Mouse (Mus musculus): ENCODE measurements around the gene C2cd2.
A peak's percentile ranks its signal among the peaks of the same experiment; 100 is the strongest.

Gene C2cd2

DNA sequence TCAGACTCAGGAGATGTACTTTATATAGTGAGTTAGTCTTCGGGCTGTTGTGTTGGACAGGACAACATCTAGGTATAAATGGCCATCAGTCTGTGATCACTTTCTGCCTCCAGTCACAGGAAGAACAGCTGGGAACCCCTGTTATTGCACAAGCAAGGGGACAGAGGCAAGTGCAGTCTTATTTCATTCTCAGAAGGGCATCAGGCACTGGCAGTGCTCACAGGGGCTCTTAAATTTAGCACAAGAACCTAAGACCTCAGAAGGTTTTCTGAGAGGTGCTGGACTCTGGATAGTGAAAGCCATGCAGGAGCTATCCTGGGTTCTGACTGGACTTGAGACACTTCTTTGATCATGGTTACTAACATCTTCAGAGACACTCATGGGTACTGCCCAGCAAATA, 78.7 kb downstream of the C2cd2 start:
- DNase-seq (ENCODE audit: low read depth, low spot score): no peak

DNA sequence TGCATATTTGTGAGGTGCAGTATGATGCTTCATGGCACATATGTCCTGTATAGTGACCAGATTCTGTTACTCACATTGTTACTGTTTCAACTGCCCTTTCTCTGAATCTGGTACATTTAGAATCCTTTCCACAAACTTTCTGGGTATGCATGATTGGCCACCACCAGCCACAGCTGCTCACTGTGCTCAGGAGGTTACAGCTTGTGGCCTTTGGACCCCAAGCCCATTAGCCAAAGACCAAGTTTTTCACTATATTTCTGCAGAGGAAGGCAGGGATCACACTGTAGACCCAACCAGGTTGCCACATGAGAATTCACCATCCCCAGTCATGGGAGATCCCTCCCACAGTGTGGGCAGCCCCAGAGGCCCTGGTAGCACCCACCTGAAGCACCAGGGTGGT, 79.5 kb downstream of the C2cd2 start:
- no peak for DNase-seq (ENCODE audit: low read depth, low spot score)

DNA sequence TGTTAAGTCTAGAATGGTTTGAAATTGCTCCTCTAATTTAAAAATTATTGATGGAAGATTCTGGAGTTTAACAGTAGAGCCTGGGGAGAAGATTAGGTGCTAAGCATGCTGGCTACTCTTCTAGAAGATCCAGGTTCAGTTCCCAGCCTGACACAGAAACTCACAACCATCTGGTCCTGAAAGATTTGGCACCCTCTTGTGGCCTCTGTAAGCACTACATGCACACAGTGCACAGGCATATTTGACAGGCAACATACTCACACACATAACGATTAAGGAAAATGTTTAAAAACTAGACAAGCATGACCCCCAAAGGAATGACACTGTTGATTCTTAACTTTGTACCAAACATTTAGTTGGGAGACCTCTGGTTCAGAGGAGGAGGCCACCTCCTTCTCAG, 83.3 kb downstream of the C2cd2 start:
- peak; percentile 76 for DNase-seq (ENCODE audit: low read depth, low spot score)

DNA sequence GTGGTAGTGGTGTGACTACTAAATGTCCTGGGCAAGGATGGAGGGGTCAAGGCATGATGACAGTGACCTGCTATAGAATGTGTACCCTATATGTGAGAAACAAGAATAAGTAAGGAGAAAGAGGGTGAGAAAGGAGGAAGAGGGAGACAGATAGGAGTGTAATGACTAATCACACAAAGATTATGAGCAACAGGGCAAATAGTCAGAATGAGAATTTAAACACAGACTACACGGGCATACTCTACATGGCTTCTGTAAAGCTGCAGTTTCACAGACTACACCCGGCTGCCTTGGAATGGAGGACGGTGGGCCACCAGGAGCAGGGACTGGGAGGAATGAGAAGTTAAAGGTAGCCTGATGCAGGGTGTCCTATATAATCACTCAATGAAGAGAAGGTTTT, 84.9 kb downstream of the C2cd2 start:
- no peak for DNase-seq (ENCODE audit: low read depth, low spot score)

DNA sequence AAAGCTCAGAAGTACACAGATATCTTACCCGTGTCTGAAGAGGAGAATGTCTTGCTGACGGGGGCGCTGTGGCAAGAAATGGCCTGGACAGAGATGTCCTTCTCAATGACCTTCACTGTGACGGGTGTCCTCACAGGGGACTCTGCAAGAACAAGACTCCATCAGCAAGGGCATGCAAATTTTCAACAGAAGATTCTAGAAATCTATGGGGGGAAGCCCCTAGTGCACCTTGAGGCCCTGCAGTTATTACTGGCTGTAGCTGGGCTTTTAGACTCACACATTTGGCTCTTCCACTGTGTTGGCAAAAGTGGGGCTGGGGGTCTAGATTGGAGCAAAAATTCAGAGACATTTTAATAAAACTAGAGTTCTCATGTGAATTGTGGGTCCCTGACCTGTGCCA, 87.3 kb downstream of the C2cd2 start:
- no peak for DNase-seq (ENCODE audit: low read depth, low spot score)

DNA sequence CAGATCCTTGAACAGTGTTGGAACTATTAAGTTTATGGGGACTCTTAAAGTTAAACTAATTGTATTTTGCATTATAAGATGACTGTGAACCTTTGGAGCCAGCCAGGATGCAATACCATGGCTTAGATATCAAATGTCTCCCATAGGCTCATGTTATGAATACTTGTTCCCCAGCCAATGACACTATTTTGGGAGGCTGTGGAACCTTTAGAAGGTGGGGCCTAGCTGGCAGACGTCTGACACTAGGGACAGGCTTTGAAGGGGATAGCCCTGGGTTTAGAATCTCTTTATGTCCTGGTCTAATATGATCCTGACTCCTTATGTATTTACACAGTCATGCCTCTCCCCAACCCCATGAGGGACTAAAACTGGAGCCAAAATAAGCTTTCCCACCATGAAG, 88.0 kb downstream of the C2cd2 start:
- DNase-seq (ENCODE audit: low read depth, low spot score): no peak

DNA sequence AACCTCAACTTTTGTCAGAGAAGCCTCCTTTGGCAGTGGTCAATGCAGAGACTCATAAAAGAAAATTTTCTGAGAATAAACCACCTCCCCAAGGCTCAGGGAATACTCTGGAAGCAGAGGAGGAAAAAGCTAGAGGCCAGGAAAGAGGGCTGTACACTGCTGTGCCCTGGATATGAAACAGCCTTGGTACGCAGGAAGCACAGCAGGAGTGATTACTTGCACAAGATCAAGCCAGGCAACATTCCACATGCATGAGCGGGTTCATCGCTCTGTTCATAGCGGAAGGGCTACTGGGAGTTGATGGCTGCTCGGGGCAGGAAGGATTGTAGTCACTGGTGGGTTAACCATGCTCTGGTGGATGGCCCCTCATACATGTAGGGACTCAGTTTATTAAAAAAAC, 89.7 kb downstream of the C2cd2 start:
- no peak for DNase-seq (ENCODE audit: low read depth, low spot score)

DNA sequence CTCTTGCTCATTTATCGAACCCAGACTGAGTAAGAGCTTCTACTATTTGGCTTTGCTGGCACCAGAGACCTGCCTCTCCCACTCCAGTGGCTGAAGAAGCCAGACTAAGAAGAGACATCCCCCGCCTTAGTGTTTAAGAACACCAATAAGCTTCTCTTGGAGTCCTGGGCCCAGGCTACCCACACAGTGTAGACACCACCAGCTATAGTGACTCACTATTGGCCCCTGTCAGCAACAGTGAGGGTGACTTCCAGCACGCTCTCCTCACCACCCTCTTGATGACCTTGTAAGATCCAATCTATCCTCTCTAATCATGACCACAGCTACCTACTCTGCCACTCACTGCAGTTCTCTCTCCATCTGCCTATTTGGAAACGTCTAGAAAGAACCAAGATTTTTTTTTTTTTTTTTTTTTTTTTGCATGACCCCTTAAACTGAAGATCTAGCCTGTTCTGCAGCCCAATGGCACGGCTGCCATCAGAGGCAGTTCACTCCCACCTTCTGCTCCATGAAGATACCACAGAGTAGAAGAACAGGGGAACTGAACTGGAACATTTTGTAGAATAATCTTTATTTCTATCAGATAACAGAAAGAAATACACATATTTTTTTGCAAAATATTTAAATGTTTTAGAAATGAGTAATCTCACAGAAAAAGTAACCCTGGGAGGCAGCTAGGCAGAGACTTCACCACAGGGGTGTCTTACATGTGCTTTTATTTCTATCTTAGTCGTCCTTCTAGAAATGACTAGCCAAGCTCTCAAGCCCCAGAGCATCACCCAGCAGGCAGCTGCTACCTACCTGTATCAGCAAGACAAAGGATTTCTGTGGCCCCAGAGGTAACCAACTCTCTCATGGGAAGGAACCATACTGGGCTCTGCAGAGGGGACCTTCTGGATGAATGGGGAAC, 93.0 kb downstream of the C2cd2 start:
- peak; percentile 42 for DNase-seq (ENCODE audit: low read depth, low spot score)

DNA sequence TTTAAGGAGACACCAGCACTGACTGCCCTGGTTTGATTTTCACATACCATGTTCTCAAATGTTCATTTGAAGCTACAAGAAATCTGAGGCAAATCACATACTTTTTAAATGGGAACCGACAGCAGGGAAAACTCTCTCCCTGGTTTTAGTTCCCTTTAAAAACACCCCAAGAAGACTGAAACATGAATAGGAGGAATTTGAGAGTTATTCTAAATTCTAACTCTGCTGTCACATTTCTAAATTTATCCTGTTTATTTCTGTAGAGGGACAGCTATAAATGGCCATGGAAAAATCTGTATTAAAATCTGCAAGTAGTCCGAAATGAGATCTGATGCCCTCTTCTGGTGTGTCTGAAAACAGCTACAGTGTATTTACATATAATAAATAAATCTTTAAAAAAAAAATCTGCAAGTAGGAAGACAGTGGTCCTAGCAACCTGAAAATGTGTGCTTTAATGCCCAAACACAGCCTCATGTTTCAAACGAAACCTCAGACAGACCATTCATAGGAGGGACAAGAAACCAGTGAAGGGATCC, 98.4 kb downstream of the C2cd2 start:
- DNase-seq (ENCODE audit: low read depth, low spot score): no peak

DNA sequence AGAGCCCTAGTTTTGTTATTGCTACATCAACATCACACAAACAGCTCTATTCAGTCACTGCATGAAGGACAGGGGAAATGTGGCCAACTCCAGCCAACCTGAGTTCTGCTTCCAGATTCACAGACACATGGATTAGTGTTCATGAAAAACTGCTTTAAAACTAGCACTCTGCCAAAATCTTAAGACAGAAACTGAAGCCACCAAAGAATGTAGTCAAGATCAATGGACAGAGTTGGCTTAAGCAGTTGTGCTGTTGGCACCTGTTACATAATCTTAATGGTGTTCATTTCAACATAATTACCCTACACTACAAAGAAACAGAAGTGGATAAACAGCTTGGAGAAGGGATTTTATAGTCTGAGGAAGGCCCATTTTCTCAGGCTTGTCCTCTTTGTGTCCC, 106.3 kb downstream of the C2cd2 start:
- no peak for DNase-seq (ENCODE audit: low read depth, low spot score)

DNA sequence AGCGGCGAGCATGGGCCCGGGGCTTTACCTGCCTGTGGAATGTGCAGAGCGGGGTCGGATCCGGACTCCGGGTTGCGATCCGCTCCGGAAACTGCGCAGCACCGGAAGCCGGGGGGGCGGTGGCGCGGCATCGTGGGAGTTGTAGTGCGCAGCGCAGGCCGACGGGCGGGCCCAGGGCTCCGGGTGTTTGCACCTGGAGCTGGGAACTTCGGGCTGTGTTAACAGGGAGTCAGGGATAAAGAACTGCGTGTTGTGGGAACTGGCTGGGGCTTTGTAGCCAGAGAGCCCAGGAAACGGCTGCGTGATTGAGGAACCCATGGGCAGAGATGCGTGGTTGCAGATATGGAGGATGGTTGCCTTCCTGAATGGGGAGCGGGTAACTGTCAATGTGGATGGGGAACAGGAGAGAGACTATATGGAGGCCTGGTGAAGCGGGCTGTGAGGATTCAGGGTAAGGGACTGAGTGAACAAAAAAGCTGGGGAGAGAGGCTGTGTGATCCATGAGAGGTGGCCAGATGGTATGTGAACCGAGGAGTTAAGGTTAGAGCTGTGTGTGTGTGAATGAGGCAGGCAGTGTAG, 110.6 kb downstream of the C2cd2 start, which contains the start of gene Prdm15:
Prdm15 (minus strand) TSS at position 110 of the 579 bp plus-strand sequence.
- DNase-seq (ENCODE audit: low read depth, low spot score): peak; percentile 91

DNA sequence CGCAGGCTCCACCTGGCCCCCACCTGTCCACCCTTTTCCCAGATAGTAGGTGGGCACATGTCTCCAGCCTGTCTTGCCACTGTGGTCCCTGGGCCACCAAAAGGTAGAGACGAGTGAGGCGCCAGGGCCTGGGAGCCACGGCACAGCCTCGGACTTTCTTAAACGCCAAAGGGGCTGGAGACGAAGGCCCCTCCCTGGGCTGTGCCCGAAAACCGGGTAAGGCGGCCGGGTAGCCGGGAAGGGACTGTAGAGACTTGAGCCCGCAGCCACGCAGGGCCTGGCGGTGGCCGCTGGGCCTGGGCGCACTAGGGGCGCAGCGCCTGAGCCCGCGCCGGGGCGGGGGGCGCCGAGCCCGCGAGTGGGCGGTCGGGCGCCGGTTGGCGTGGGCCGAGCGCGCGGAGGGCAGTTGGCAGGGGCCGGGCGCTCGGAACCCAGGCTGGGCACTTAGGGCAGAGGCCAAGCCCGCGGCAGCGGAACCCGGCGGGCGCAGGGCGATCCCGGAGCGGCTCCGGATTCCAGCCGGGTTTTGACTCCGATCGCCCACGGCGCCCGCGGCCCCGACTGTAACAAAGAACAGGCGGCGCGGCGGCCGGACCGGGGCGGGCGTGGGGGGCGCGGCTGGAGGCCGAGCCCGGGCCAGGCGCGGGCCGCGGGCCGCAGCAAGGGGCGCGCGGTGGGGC, 111.2 kb downstream of the C2cd2 start:
- peak; percentile 89 for DNase-seq (ENCODE audit: low read depth, low spot score)

DNA sequence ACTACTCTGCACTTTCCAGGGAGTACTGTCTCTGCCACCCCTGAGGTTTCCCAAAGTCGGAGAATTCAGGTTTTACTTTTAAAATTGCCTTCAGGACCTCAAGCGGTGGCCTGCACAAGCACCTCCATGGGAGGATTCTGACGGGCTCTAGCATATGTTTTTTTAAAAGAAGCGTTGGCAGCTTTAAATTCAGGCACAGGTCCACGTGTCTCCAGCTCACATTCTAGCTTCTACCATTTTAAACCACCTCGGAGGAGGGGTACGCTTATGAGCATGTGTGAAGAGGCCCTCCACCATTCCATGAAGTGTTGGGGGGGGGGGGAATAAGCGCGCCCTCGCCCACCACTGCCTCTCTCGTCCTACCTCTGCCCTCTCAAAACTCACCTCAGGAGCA, 111.7 kb downstream of the C2cd2 start:
- no peak for DNase-seq (ENCODE audit: low read depth, low spot score)

DNA sequence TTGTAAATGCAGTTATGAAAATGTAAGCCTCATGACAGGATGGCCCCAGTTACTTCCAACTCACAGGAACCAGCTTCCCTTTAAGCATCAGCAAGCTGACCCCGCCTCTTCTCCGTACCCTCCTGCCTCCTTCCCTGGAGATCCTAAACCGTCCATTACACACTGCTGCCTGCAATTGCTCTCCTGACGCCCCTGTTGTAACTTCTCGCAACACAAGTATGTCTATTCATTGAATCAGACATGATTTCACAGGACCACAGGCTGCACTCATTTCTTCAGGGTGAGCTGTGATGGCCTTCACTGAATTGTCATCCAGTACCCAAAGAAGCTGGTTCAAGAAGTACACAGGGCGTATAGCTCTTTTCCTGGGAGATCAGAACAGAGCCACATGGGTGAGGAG, 113.6 kb downstream of the C2cd2 start:
- DNase-seq (ENCODE audit: low read depth, low spot score): no peak

DNA sequence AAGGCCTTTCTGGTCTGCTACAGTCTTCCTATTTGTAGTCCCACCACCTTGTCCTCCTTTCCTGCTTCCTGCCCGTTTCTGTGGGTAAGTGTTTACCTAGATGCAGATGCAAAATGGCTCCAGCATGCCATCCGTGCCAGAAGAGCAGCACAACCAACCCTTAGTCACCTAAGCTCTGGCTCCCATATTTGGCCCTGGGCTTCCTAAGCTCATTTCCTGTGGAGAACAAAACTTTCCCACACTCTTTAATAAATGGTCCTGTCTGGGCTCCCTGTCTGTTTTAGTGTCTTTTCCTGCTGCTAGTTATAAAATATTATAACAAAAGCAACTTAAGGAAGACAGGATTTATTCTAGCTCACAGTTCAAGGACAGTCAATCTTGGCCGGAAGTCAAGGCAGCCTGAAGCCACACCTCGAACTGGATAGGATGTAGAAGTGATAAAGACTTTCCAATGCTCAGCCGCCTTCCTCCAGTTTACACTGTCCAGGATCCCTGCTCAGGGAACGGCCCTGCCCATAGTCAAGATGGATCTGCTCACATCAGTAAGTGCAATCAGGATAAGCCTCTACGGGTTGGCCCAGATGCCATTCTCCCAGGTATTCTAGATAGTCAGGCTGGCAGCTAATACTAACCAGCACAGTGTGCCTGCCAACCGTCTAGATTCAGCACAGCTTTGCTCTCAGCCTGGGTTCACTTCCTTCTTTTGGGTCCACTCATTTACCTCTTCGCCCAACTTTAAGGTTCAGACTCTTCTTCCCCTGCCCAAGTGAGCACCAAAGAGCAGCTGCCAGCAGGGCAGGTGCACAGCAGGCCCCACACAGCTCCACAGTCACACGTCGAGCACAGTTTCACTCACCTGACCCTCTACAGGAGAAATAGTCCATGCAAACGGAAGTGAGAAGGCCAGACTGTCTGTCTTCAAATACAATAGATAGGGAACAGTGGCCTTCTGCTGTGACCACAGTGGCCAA, 117.1 kb downstream of the C2cd2 start:
- DNase-seq (ENCODE audit: low read depth, low spot score): no peak

DNA sequence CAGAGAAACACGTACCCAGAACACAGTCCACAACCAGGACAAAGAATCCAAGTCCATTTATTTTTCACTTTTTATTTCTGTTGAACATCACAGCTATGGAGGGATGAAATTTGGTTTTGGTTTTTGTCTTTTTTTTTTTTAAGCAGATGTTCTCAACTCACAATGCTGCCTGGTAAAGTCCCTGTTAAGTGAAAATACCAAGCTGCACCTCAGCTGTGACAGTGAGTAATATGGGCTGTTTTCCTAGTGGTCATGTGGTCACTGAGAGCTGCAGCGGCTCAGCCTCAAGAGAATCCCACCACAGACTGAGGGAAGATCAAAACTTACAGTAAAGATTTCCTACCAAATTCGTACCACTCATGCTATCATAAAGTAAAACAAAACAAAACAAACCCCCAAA, 130.2 kb downstream of the C2cd2 start:
- no peak for DNase-seq (ENCODE audit: low read depth, low spot score)

DNA sequence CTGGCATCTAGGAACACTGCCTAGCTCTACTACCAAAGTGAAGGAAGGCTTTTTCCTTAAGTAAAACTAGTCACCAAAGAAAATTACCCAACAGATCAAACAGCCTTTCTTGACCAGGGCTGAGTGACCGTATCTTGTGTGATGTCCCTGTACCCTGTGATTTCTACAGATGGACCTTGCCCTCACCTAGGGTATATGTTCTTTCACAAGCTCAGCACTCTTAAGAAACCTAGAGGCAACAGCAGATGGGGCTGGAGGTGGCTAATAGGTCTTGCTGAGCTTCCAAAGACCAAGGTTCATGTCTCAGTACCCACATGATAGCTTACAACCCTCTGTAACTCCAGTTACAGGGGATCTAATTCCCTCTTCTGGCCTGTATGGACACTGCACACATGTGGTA, 134.2 kb downstream of the C2cd2 start:
- DNase-seq (ENCODE audit: low read depth, low spot score): no peak

DNA sequence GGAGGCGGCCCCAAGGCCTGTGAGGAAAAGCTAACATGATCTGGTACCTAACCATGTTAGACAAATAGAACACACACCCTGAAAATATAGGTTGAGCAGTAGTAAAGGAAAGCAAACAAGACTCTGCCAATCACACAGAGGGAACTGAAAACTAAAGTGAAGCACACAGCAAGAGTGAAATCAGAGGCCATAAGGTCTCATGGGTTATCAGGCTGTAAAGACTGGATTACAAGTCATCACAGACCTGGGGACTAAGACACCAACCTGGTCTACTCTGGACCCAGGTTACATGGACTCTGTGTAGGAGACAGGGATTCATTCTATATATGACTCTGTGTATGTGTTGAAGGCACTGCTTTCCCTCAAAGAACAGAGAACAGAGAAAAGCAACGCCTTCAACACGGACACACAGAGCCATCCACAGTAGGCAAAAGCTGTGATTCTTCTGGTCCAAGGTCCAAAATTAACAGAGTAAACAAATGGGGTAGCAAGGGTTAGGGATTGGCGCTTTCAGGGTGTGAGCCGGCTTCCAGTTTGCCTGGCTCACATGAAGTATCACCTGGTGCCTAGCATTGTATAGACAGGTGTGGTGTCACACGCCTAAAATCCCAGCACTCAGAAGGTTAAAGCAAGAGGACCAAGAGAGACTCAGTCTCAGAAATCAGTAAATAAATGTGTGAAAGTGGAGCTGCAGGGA, 138.9 kb downstream of the C2cd2 start:
- no peak for DNase-seq (ENCODE audit: low read depth, low spot score)

DNA sequence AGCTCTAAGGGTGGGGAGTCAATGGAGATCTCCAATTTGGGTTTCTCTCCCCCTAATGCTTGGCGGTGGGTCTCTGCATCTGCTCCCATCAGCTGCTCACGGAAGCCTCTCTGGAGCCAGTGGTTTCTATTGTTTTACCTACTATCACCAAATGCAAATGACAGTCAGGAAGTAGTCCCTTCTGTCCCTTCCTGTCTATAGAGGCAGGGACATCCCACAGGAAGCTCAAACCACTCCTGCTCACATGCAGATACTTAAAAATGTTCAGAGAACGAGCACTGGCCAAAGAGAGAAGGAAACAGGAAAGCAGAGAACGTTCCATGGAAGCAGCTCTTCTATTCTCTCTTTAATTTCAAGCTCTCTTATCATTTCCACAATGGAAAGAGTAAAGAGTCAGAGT, 142.9 kb downstream of the C2cd2 start:
- no peak for DNase-seq (ENCODE audit: low read depth, low spot score)

DNA sequence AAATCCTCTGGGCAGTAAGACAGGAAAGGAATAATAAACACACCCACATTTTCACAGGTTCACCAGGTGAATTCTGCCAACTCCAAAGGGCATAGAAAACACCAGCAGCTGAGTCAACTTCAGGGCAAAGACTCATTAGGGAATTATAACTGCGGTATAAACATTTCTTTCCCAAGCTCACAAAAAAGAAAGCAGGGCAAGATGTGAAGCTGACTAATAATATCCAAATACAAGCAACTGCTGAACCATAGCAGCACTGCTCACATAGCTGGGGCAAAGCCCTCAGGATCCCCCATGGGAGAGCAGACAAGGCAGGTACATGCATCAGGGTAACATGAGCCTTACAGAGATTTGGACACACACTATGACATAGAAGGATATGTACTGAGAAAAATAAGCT, 145.0 kb downstream of the C2cd2 start:
- no peak for DNase-seq (ENCODE audit: low read depth, low spot score)

DNA sequence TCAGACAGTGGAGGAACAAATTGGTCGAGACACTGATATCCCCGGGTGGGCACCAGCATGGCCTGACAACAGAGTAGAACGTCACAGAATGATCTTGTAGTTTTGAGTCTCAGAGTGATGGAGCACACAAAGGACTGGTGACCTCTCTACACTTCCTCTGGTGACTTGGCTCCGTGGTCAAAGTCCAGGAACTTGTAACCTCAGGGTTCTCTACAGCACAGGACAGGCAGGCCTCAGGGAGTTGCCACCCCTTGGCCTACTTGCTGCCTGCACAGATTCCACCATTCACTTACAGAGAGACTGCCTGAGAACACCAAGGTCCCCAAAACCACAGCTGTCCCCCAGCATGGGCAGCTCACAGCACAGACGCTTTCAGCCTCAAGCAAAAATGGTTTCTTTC, 147.1 kb downstream of the C2cd2 start:
- DNase-seq (ENCODE audit: low read depth, low spot score): no peak

All from CD4-positive, CD25-positive, alpha-beta regulatory T cell, adult 2 months (primary cell).